Mouse (Mus musculus) cerebellum, adult 8-10 months (tissue): ENCODE data around the gene Gtsf1l.
A peak's percentile ranks its signal among the peaks of the same experiment; 100 is the strongest.

Experiments
- DNase-seq: peaks from one replicate; pipeline ENCODE4 v3.0.0; 2022

Gtsf1l gene

DNA sequence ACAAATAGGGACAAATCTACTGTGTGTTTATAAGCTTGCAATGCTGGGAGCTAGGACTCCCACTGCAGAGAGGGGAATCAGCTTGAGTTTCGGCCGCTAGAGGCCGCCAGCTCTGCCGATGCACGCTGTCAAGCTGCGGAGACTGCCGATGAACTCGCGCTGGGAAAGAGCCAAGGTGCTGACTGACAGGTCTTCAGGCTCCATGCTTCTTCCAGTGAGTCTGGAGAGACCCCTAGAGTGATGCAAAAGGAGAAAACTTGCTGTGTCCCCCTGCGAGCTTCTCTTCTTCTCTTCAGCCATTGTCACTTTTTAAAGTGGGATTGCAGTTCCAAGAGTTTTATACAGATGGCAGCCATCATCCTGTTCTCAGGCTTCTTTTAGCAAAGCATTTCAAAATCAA is 39.5 kb downstream of the Gtsf1l start:
- DNase-seq = peak; percentile 38

DNA sequence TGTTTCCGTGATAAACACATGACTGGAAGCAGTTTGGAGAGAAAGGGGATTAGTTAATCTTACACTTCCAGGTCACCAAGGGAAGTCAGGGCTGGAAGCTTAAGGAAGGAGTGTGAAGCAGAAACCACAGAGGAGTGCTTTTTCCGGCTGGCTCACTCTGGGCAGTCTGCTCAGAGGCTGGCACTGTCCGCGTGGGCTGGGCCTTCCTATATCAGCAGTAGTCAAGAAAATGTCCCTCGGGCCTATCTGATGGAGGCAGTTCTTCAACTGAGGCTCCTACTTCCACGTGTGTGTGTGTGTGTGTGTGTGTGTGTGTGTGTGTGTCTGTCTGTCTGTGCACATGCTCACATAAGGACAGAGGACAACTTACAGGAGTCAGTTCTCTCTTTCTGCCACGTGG is 47.7 kb downstream of the Gtsf1l start:
- DNase-seq = no peak
